Mouse (Mus musculus): Measurements from ENCODE around the gene Gabrq.

The Gabrq gene

GRCm38 (mm10) chrX:72824776-72825588 lies at the start of gene Gabrq:
TSS of gene Gabrq (plus strand) at chrX:72825178.
- DNase-seq, result peak; percentile 32 to 63

- no peak for DNase-seq
Measured at GRCm38 (mm10) chrX:72788773-72789557, 36.0 kb upstream of the Gabrq start.

GRCm38 (mm10) chrX:72789558-72789871 lies 35.5 kb upstream of the Gabrq start:
- no peak for DNase-seq

DNA sequence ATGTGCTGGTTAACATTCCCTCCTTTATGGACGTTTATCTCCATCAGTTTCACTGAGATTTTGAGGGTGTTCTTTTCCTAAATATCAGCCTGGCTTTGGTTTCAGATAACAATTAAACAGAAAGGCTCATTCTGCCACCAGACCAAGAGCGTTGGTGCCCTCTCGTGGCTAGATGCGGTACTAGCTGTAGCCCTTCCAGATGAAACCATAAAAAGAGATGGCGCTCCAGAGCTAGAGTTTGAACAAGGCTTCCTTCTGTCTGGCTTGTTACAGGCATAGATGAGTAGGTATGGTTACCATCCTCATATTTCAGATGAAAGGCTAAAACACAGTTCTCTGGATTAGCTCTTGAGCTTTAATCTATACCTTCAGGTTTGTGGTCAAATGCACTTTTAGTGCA lies 5.4 kb upstream of the Gabrq start:
- peak; percentile 62 to 72 for DNase-seq

DNA sequence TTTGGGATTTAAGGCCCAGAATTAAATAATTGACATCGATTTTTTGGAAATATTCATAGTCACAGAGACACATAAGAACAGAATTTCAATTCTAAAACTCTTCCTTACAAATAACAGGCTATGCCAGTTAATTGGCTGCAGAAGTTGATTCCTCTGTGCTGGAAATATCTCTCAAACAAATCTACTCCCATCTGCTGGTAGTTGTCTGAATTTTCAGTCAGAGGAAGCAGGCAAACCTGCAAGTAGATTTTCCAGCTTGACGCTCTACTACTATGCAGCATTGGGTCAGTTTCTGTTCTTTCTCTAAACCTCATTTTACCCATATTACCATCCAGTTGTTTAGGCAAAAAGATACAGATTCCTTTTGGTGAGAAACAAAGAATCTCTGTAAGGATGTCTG lies 1.7 kb upstream of the Gabrq start:
- DNase-seq, result no peak

GRCm38 (mm10) chrX:72825589-72825905 lies 569 bp downstream of the Gabrq start:
- no peak for DNase-seq
